12 mouse cellular contexts compared by ENCODE assay signal in the genomic region with DNA sequence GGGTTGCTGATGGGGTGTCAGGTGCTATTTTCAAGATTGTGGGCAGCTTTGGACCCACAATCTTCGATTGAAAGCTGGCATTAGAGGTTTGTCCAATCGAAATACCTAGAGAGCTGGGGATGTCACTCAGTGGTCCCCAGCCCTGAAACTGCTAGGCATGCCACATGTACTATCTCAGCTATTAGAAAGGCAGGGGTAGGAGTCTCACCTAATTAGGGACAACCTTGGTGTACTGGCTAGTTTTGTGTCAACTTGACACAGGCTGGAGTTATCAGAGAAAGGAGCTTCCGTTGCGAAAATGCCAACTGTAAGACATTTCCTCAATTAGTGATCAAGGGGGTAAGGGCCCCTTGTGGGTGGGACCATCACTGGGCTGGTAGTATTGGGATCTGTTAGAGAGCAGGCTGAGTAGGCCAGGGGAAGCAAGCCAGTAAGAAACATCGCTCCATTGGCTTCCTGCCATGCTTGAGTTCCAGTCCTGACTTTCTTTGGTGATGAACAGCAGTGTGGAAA. TPM values are rescaled to one million over a fixed set of nuclear protein-coding genes. Genes with fewer than 3 reads are reported as not detected.
A peak's percentile ranks its signal among the peaks of the same experiment; 100 is the strongest.
DNase-seq lines count a peak whose midpoint lies in the region; ATAC-seq lines count a peak whose summit lies in the region.
"Had no signal": no experiment of that assay in that cellular context is flagged by ENCODE, and none has a peak within 500 bp of the region (broad histone marks: within the 10 kb centered on the region; RNA-seq: fewer than 3 reads in every experiment).

No protein-coding gene starts in this region.

- no peaks in the 10 kb centered on the region for H3K9me3 ChIP-seq in forebrain, embryonic 14.5 days (replicated peaks; ENCODE audit: control insufficient read depth, low read length)
- no peaks in the 10 kb centered on the region for H3K9me3 ChIP-seq in forebrain, embryonic 12.5 days
- H3K9me3 ChIP-seq in lung, embryonic 15.5 days = no peaks in the 10 kb centered on the region
- no peaks in the 10 kb centered on the region for H3K9me3 ChIP-seq in hindbrain, embryonic 15.5 days
- no peaks in the 10 kb centered on the region for H3K9me3 ChIP-seq in neural tube, embryonic 15.5 days (replicated peaks)
- H3K9me3 ChIP-seq: megakaryocyte, embryonic 14.5 days had no signal

- no peaks in the 10 kb centered on the region for H3K27me3 ChIP-seq in forebrain, embryonic 14.5 days (replicated peaks; ENCODE audit: control insufficient read depth, insufficient read depth, low read length)
- no peaks in the 10 kb centered on the region for H3K27me3 ChIP-seq in forebrain, embryonic 12.5 days
- H3K27me3 ChIP-seq in lung, embryonic 15.5 days = no peaks in the 10 kb centered on the region
- no peaks in the 10 kb centered on the region for H3K27me3 ChIP-seq in hindbrain, embryonic 15.5 days
- H3K27me3 ChIP-seq in neural tube, embryonic 15.5 days (replicated peaks) = no peaks in the 10 kb centered on the region
- H3K27me3 ChIP-seq: megakaryocyte, embryonic 14.5 days had no signal

- H3K27ac ChIP-seq in forebrain, embryonic 14.5 days (ENCODE audit: low read depth, low read length) = peak overlapping the region; percentile 9; the same call in 1 of the 2 replicates
- H3K27ac ChIP-seq in forebrain, embryonic 12.5 days = no peak overlapping the region
- H3K27ac ChIP-seq in lung, embryonic 15.5 days = 0 out of 2 replicates have a peak overlapping the region, but pooled peaks have one; percentile 5
- peak overlapping the region; percentile 32; the same call in 1 of the 2 replicates for H3K27ac ChIP-seq in hindbrain, embryonic 15.5 days (replicated peaks)
- 0 out of 2 replicates have a peak overlapping the region, but pooled peaks have one; percentile 9 for H3K27ac ChIP-seq in neural tube, embryonic 15.5 days (replicated peaks)

- H3K36me3 ChIP-seq in forebrain, embryonic 14.5 days (ENCODE audit: control insufficient read depth, insufficient read depth, low read length) = peaks cover 63% of the 10 kb centered on the region
- H3K36me3 ChIP-seq in forebrain, embryonic 12.5 days (replicated peaks) = peaks cover 54% of the 10 kb centered on the region
- H3K36me3 ChIP-seq in lung, embryonic 15.5 days = peaks cover 57% of the 10 kb centered on the region
- H3K36me3 ChIP-seq in hindbrain, embryonic 15.5 days = peaks cover 43% of the 10 kb centered on the region
- H3K36me3 ChIP-seq in neural tube, embryonic 15.5 days = peaks cover 56% of the 10 kb centered on the region

- H3K4me1 ChIP-seq in forebrain, embryonic 14.5 days (ENCODE audit: control insufficient read depth, insufficient read depth, low read length) = peaks cover 25% of the 10 kb centered on the region
- H3K4me1 ChIP-seq in forebrain, embryonic 12.5 days = peaks cover 36% of the 10 kb centered on the region
- peaks cover 40% of the 10 kb centered on the region for H3K4me1 ChIP-seq in lung, embryonic 15.5 days
- H3K4me1 ChIP-seq in hindbrain, embryonic 15.5 days (replicated peaks) = peaks cover 45% of the 10 kb centered on the region
- H3K4me1 ChIP-seq in neural tube, embryonic 15.5 days = peaks cover 50% of the 10 kb centered on the region

- no peak overlapping the region for H3K9ac ChIP-seq in forebrain, embryonic 14.5 days (ENCODE audit: low read length)
- no peak overlapping the region for H3K9ac ChIP-seq in forebrain, embryonic 12.5 days
- no peak overlapping the region for H3K9ac ChIP-seq in lung, embryonic 15.5 days
- H3K9ac ChIP-seq in hindbrain, embryonic 15.5 days = no peak overlapping the region
- H3K9ac ChIP-seq in neural tube, embryonic 15.5 days (replicated peaks) = no peak overlapping the region

- 20% methylated on average over 5 of the region's 5 CpGs for WGBS in forebrain, embryonic 14.5 days
- WGBS in forebrain, embryonic 12.5 days = 24% methylated on average over 5 of the region's 5 CpGs
- WGBS in lung, embryonic 15.5 days = 18% methylated on average over 5 of the region's 5 CpGs
- 22% methylated on average over 5 of the region's 5 CpGs for WGBS in hindbrain, embryonic 15.5 days
- 32% methylated on average over 5 of the region's 5 CpGs for WGBS in neural tube, embryonic 15.5 days

- no peak overlapping the region for H3K4me3 ChIP-seq in forebrain, embryonic 14.5 days (ENCODE audit: low read depth, low read length)
- H3K4me3 ChIP-seq in forebrain, embryonic 12.5 days (replicated peaks) = no peak overlapping the region
- no peak overlapping the region for H3K4me3 ChIP-seq in lung, embryonic 15.5 days
- H3K4me3 ChIP-seq in hindbrain, embryonic 15.5 days = no peak overlapping the region
- no peak overlapping the region for H3K4me3 ChIP-seq in neural tube, embryonic 15.5 days (replicated peaks)
- H3K4me3 ChIP-seq: megakaryocyte, embryonic 14.5 days had no signal

- ATAC-seq in forebrain, embryonic 14.5 days = no peak
- no peak for ATAC-seq in forebrain, embryonic 12.5 days (ENCODE audit: low FRiP score)
- ATAC-seq in lung, embryonic 15.5 days (ENCODE audit: borderline replicate concordance, extremely low read depth, low FRiP score, low TSS enrichment) = no peak
- ATAC-seq in hindbrain, embryonic 15.5 days (ENCODE audit: low FRiP score, low read depth) = no peak
- ATAC-seq in neural tube, embryonic 15.5 days (ENCODE audit: low FRiP score) = no peak

- H3K4me2 ChIP-seq in forebrain, embryonic 14.5 days (ENCODE audit: low read length) = peak overlapping the region; percentile 89; the same call in 1 of the 2 replicates
- no peak overlapping the region; the same call in 1 of the 2 replicates for H3K4me2 ChIP-seq in forebrain, embryonic 12.5 days
- no peak overlapping the region for H3K4me2 ChIP-seq in lung, embryonic 15.5 days
- peak overlapping the region; percentile 77; the same call in 1 of the 2 replicates for H3K4me2 ChIP-seq in hindbrain, embryonic 15.5 days
- H3K4me2 ChIP-seq in neural tube, embryonic 15.5 days = peak overlapping the region; percentile 71; the same call in 1 of the 2 replicates

- DNase-seq in forebrain, embryonic 14.5 days (ENCODE audit: low spot score) = no peak
- DNase-seq in lung, postnatal 4 days = no peak
- no peak for DNase-seq in ovary, postnatal 10 days (ENCODE audit: low spot score)
- DNase-seq in thymus, postnatal 4 days = no peak
- DNase-seq: gastrocnemius, postnatal 36 days; kidney, adult 9 months; thymus, adult 18-20 months had no signal

RNA-seq across cellular contexts. Expression of a gene that starts 4.8 kb away (rescaled TPM):
- 2,004 and 2,051 TPM in 2 replicates for polyA plus RNA-seq in forebrain, embryonic 14.5 days (2014; fragmentation: Nextera tagmentation; extraction: Ambion mirVana)
- polyA plus RNA-seq in forebrain, embryonic 12.5 days (2016; fragmentation: Nextera tagmentation; extraction: Ambion mirVana) = 1,541 and 1,619 TPM in 2 replicates
- 1,042 and 1,079 TPM in 2 replicates for polyA plus RNA-seq in lung, embryonic 15.5 days (2015; fragmentation: Nextera tagmentation; extraction: Ambion mirVana)
- 1,681 and 1,706 TPM in 2 replicates for polyA plus RNA-seq in hindbrain, embryonic 15.5 days (2015; fragmentation: Nextera tagmentation; extraction: Ambion mirVana)
- 1,339 and 1,471 TPM in 2 replicates for polyA plus RNA-seq in neural tube, embryonic 15.5 days (2015; fragmentation: Nextera tagmentation; extraction: Ambion mirVana)

RNA-seq across cellular contexts. Expression of a gene that starts 8.0 kb away (rescaled TPM):
- polyA plus RNA-seq in forebrain, embryonic 14.5 days (2014; fragmentation: Nextera tagmentation; extraction: Ambion mirVana) = 12.2 and 14.4 TPM in 2 replicates
- 22.3 and 26.1 TPM in 2 replicates for polyA plus RNA-seq in forebrain, embryonic 12.5 days (2016; fragmentation: Nextera tagmentation; extraction: Ambion mirVana)
- polyA plus RNA-seq in lung, embryonic 15.5 days (2015; fragmentation: Nextera tagmentation; extraction: Ambion mirVana) = 24.1 and 24.7 TPM in 2 replicates
- polyA plus RNA-seq in hindbrain, embryonic 15.5 days (2015; fragmentation: Nextera tagmentation; extraction: Ambion mirVana) = 10.0 and 10.5 TPM in 2 replicates
- 7.9 and 9.7 TPM in 2 replicates for polyA plus RNA-seq in neural tube, embryonic 15.5 days (2015; fragmentation: Nextera tagmentation; extraction: Ambion mirVana)

RNA-seq across cellular contexts. Expression of a gene that starts 10.3 kb away (rescaled TPM):
- 68.5 and 78.2 TPM in 2 replicates for polyA plus RNA-seq in forebrain, embryonic 14.5 days (2014; fragmentation: Nextera tagmentation; extraction: Ambion mirVana)
- 53.7 and 56.0 TPM in 2 replicates for polyA plus RNA-seq in forebrain, embryonic 12.5 days (2016; fragmentation: Nextera tagmentation; extraction: Ambion mirVana)
- polyA plus RNA-seq in lung, embryonic 15.5 days (2015; fragmentation: Nextera tagmentation; extraction: Ambion mirVana) = 50.1 and 54.4 TPM in 2 replicates
- polyA plus RNA-seq in hindbrain, embryonic 15.5 days (2015; fragmentation: Nextera tagmentation; extraction: Ambion mirVana) = 111 and 116 TPM in 2 replicates
- 131 and 141 TPM in 2 replicates for polyA plus RNA-seq in neural tube, embryonic 15.5 days (2015; fragmentation: Nextera tagmentation; extraction: Ambion mirVana)

RNA-seq across cellular contexts. Expression of a gene that starts 11.8 kb away (rescaled TPM):
- polyA plus RNA-seq in forebrain, embryonic 14.5 days (2014; fragmentation: Nextera tagmentation; extraction: Ambion mirVana) = 4.6 and 5.0 TPM in 2 replicates
- polyA plus RNA-seq in forebrain, embryonic 12.5 days (2016; fragmentation: Nextera tagmentation; extraction: Ambion mirVana) = 4.9 and 5.3 TPM in 2 replicates
- polyA plus RNA-seq in lung, embryonic 15.5 days (2015; fragmentation: Nextera tagmentation; extraction: Ambion mirVana) = 17.9 and 21.0 TPM in 2 replicates
- 12.7 and 16.3 TPM in 2 replicates for polyA plus RNA-seq in hindbrain, embryonic 15.5 days (2015; fragmentation: Nextera tagmentation; extraction: Ambion mirVana)
- 14.9 and 15.5 TPM in 2 replicates for polyA plus RNA-seq in neural tube, embryonic 15.5 days (2015; fragmentation: Nextera tagmentation; extraction: Ambion mirVana)

RNA-seq across cellular contexts. Expression of a gene that starts 27.8 kb away (rescaled TPM):
- 23.9 and 29.6 TPM in 2 replicates for polyA plus RNA-seq in forebrain, embryonic 14.5 days (2014; fragmentation: Nextera tagmentation; extraction: Ambion mirVana)
- polyA plus RNA-seq in forebrain, embryonic 12.5 days (2016; fragmentation: Nextera tagmentation; extraction: Ambion mirVana) = 56.2 and 60.5 TPM in 2 replicates
- polyA plus RNA-seq in lung, embryonic 15.5 days (2015; fragmentation: Nextera tagmentation; extraction: Ambion mirVana) = 71.0 and 73.3 TPM in 2 replicates
- 22.1 and 22.6 TPM in 2 replicates for polyA plus RNA-seq in hindbrain, embryonic 15.5 days (2015; fragmentation: Nextera tagmentation; extraction: Ambion mirVana)
- 17.6 and 26.7 TPM in 2 replicates for polyA plus RNA-seq in neural tube, embryonic 15.5 days (2015; fragmentation: Nextera tagmentation; extraction: Ambion mirVana)

Comparison
In these comparisons a context has a peak if more than half of its experiments do, and no peak if none do; other contexts are left out.
1. H3K4me2 ChIP-seq: peak in forebrain, embryonic 14.5 days (single experiment), hindbrain, embryonic 15.5 days (single experiment) and neural tube, embryonic 15.5 days (single experiment); none in forebrain, embryonic 12.5 days (single experiment) and lung, embryonic 15.5 days (single experiment).